Mouse (Mus musculus) spleen, embryonic (tissue): ENCODE data around the gene Cdc42bpg.

Experiments
- CTCF ChIA-PET: fragments of 350-600 bp; sonication (Branson Sonifier 250); formaldehyde crosslinking; loops from one replicate; lab custom pipeline; 2022; lab: Charles Lee

The Cdc42bpg gene

DNA sequence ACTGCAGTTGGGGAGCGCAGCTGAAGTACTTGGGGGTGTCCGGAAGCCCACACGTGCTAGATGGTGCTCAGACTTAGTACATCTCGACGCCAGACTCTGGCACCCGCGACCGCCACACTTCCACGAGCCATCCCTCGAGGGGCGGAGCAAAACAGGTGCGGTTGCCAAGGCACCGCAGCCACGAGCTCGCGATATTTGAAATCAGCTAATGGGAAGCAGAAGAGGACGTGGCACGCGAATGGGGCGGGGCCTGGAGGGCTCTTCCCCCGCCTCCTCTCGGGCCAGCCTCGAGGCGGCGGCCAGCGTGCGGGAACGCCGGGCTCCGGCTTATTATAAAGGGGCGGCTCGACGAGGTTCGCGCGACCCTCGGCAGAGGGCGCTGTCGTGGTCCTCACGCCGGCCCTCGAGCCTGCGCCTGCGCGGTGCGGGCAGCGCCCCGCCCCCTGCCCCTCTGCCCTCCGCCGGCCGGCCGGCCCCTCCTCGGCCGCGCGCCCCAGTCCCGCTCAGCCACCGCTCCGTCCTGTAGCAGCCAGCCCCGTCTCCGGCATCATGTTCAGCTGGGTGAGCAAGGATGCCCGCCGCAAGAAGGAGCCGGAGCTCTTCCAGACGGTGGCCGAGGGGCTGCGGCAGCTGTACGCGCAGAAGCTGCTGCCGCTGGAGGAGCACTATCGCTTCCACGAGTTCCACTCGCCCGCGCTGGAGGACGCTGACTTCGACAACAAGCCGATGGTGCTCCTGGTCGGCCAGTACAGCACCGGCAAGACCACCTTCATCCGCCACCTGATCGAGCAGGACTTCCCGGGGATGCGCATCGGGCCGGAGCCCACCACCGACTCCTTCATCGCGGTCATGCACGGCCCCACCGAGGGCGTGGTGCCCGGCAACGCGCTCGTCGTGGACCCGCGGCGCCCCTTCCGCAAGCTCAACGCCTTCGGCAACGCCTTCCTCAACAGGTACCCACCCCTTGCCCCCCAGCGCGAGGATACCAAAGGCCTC is 29.5 kb upstream of the Cdc42bpg start, which contains the start of gene Ehd1:
TSS of gene Ehd1 (plus strand) at position 300 of the 996 bp plus-strand sequence.
- CTCF ChIA-PET: interaction anchor here (0.7 to 1.5 kb wide), 3 partner anchors 22 to 259 kb away, joined by 3 to 4 read pairs (median 3); no protein-coding TSS in a partner anchor

DNA sequence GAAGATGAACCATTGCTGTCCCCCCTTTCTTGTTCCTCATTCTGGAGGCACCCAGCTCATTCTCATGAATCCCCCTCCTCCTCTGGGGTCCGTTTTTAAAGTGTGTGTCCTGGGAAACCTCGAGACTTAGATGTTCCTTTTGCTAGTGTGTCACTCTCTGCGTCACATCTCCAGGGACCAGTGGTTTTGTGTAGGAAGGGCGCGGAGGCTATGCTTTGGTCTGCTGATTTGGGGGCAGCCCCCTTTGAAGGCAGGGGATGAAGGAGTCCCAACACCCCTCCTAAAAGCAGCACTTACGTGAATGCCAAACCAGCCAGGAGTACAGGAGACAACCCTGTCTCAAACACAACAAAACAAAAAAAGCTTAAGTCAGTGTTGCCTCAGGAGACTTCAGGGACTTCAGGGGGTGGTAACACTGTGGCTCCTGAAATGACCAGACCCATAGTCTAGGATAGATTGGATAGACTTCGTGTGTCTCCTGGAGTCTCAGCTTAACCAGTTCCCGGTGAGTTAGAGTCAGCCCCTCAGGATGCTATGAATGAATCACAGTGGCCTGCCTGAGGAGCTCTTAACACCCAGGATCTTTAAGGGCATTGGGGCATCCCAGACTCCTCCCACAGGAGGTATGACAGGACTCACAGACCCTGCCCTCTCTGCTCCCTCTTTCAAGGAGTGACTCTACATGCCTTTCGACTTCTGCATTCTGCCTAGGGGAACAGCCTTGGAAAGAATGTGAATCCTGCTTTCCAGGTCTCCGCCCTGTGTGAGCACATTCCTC is 28.4 kb upstream of the Cdc42bpg start:
- CTCF ChIA-PET: interaction anchor here (0.6 to 1.5 kb wide), 4 partner anchors 9 to 262 kb away, joined by 3 to 4 read pairs (median 4); no protein-coding TSS in a partner anchor

- CTCF ChIA-PET: interaction anchor here (0.6 to 1.5 kb wide), 4 partner anchors 8 to 262 kb away, joined by 3 to 4 read pairs (median 4); no protein-coding TSS in a partner anchor
These were observed 27.7 kb upstream of the Cdc42bpg start for GRCm38 (mm10) chr19:6278439-6279073.

DNA sequence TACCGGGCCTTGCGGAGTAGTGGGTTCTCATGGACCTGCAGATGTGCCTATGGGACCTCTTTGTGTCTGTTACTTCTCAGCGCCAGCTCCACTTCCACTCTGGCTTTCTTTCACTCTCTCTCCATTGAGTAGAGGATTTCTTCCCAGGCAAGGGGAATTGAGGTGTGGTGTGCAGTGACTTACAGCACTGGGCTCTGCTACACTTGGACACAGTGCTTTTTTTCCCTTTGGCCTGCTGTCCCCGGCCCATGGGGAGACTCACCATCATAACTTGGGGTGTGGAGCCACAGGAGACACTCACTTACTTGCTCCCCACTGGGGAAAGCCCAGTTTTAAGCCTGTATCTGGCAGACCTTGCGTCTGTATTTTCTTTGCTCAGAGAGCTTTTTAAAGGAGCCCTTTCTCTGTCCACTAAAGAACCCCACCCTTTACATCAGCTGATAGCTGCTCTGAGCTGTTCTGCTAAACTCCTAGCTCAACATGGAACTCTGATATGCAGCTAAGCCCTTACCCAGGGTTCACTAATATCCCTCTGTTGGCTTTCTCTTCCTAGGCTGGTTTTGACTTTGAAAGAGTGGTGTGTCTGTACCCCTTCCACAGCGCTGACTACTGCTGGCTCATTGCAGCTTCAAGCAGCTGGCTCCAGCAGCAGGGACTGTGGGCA is 26.6 kb upstream of the Cdc42bpg start:
- CTCF ChIA-PET: interaction anchor here (1.5 kb wide), 1 partner anchor 19 kb away, joined by 4 read pairs; no protein-coding TSS in a partner anchor

- CTCF ChIA-PET: interaction anchor here (1.0 kb wide), 1 partner anchor 13 kb away, joined by 3 read pairs; no protein-coding TSS in a partner anchor
These were observed 25.7 kb upstream of the Cdc42bpg start for GRCm38 (mm10) chr19:6280554-6280953.

GRCm38 (mm10) chr19:6281122-6282020 is 24.9 kb upstream of the Cdc42bpg start:
- CTCF ChIA-PET: interaction anchor here (1.0 kb wide), 1 partner anchor 14 kb away, joined by 3 read pairs; no protein-coding TSS in a partner anchor

DNA sequence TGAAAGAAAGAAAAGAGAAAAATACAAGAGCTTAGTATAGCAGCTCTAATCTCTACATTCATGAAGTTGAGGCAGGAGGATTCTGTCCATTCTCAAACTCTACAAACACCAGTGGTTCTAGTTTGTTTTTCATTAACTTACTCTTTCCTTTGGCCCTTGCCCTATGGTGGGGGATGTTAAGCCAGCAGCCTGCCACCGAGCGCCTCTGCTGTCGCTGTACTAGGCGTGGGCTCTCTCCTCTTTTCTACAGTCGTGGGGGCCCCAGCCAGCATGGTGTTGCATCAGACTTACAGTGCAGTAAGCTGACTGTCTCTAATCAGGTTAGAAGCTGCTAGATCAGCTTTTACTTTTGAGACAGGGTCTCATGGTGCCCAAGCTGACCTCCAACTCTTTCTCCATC is 23.3 kb upstream of the Cdc42bpg start:
- CTCF ChIA-PET: interaction anchor here (0.5 to 0.6 kb wide), 2 partner anchors 16 to 27 kb away, joined by 3 to 7 read pairs; no protein-coding TSS in a partner anchor

DNA sequence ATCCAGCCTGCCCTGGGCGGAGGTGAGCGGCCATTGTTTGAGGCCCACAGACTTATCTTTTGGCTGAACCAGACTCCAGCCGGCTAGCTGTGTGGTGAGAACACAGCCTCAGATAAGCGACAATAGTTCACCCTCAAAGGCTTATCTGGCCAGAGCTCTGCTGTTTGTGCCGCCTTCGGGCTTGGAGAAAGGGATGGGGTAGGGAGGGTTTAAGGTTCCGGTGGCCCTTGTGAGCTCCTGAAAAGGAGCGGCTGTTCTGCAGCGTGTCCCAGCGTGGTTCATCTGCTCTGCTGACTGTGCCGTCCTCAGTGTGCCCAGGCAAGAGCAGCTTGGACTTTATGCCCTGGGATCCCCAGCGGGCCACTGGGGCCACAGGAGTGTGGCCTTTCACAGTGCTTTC is 21.8 kb upstream of the Cdc42bpg start:
- CTCF ChIA-PET: interaction anchor here (1.2 kb wide), 1 partner anchor 18 kb away, joined by 3 read pairs; no protein-coding TSS in a partner anchor

GRCm38 (mm10) chr19:6285226-6285625 is 21.0 kb upstream of the Cdc42bpg start:
- CTCF ChIA-PET: interaction anchor here (1.2 kb wide), 1 partner anchor 19 kb away, joined by 3 read pairs; no protein-coding TSS in a partner anchor

DNA sequence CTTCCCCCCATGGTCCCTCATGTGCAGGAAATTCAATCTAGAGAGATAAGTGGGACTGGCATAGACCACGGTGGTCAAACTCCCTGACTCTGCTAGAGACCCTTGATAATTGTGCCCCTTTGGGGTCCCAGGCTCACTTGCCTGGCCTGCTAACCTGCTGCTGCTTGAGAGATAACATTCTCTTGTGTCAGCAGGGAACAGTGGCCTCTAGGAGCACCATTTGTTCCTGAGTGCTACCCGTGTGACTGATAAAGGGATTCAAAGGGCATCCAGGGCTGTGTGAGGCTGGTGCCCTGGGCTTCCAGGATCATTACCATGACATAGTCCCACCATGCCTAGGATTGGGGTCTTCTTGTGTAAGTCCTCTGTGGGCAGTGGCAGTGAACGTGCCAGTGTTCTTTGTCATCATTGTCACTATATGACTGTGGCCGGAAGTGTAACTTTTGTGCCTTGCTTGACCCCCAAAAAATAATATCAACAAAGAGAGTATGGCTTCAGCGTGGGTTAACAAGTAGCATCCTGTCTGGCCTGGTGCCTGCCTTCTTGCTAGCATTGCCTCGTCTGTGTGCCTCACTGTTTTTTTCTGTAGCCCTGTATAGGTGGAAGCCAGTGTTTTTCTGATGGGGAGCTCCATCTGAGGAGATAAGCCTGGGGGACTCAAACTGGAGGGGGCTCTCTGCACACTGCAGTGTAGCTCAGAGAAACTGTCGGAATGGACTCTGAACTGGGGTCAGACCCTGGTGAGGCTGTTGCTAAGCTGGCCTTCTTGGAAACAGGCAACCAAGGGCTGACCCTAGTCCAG is 20.4 kb upstream of the Cdc42bpg start:
- CTCF ChIA-PET: interaction anchor here (1.1 to 1.6 kb wide), 2 partner anchors 8 to 18 kb away, joined by 3 to 4 read pairs; no protein-coding TSS in a partner anchor

GRCm38 (mm10) chr19:6286434-6287401 is 19.5 kb upstream of the Cdc42bpg start:
- CTCF ChIA-PET: interaction anchor here (0.7 to 1.6 kb wide), 3 partner anchors 9 to 46 kb away, joined by 3 to 4 read pairs (median 3); no protein-coding TSS in a partner anchor

- CTCF ChIA-PET: no interaction called here
These were observed 17.9 kb upstream of the Cdc42bpg start for GRCm38 (mm10) chr19:6288236-6288894.

GRCm38 (mm10) chr19:6289696-6290238 is 16.5 kb upstream of the Cdc42bpg start:
- CTCF ChIA-PET: interaction anchor here (0.6 kb wide), 2 partner anchors 12 to 117 kb away, joined by 4 read pairs; no protein-coding TSS in a partner anchor

DNA sequence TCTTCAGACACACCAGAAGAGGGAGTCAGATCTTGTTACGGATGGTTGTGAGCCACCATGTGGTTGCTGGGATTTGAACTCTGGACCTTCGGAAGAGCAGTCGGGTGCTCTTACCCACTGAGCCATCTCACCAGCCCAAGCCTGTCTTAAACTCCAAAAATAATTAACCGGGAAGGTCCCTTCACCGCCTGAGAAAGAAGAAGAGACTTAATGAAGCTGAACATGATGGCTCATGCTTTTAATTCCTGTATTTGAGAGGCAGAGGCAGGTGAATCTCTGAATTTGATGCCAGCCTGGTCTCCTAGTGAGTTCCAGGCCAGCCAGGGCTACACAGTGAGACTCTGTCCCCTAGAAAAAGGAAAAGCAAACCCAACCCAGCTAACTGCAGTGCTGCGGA is 15.5 kb upstream of the Cdc42bpg start:
- CTCF ChIA-PET: interaction anchor here (0.6 kb wide), 1 partner anchor 68 kb away, joined by 3 read pairs; no protein-coding TSS in a partner anchor

- CTCF ChIA-PET: interaction anchor here (0.6 kb wide), 1 partner anchor 67 kb away, joined by 3 read pairs; no protein-coding TSS in a partner anchor
These were observed 15.0 kb upstream of the Cdc42bpg start for GRCm38 (mm10) chr19:6291117-6291781.
